Mouse (Mus musculus) layer of hippocampus, postnatal 25 days (tissue): ENCODE results near the gene Itm2b. TPM values are rescaled to one million over a fixed set of nuclear protein-coding genes. Genes with fewer than 3 reads are reported as not detected.
A peak's percentile ranks its signal among the peaks of the same experiment; 100 is the strongest.

ENCODE experiments used
- DNase-seq, 2 experiments: peaks; one replicate each; pipeline ENCODE4 v3.0.0; 2022; ENCODE audit warnings: mixed read lengths in 2 of 2, low spot score in 1 of 2; ENCODE audit errors: extremely low spot score in 1 of 2
- total RNA-seq, 2 experiments: library from RNA; stranded (reverse); gene quantifications; 2 replicates each; pipeline ENCODE4 v1.2.3; 2021

The Itm2b gene
- total RNA-seq, 2 experiments from 2014 or later, result 1,010 to 1,023 TPM

DNA sequence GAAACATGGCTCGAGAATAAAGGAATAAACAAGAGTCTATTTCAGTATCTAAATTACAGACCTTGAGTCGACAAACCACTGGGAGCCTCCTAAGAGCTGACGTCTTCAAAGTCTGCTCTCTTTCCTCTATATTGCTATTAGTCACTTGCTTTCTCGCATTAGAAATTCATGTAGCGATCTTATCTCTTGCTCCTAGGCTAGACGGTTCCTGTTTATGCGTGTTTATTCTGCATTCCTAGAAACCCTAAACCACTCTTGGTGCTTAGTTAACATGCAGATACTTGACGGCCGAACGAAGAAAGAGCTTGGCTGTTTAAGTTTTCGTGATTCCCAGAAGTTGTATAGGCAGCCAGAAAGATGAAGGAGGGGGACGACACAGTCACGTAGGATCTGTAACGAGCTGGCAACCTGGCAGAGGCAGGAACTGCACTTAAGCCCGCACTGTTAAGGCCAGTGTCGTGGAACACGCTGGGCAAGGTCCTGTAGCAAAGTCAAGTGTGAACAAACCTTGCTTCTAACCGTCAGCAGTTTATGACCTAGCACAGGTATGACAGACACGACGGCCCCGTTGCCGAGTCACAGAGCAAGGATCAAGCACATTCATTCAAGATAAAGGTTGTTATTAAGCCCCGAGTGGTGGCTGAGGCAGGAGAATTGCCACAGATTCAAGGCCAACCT is 14.3 kb downstream of the Itm2b start:
- no peak for DNase-seq

DNA sequence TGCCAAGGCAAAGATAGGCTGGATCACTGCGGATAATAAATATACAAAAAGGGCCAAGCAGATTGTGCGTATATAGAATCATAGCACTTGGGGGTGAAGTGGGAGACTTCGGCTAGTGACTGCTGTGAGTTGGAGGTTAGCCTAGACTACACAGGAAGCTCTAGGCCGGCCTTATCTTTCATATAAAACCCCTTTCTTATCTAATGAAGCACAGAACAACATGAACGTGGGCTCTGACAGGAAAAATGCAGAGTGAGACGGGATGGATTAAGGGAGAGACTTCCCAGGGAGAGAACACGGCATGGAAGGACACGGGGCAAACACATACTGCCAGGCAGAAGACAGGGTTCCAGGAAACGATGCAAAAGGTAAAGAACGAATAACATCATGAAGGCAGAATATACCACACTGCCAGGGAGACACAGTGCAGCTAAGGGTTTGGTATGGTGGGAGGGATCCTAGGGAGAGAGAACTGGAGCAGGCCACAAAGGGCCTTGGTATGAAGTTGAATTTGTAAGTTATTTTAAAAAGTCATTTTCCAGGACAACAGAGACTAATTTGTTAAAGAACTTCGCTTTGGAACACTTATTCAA is 14.9 kb downstream of the Itm2b start:
- DNase-seq, result no peak

DNA sequence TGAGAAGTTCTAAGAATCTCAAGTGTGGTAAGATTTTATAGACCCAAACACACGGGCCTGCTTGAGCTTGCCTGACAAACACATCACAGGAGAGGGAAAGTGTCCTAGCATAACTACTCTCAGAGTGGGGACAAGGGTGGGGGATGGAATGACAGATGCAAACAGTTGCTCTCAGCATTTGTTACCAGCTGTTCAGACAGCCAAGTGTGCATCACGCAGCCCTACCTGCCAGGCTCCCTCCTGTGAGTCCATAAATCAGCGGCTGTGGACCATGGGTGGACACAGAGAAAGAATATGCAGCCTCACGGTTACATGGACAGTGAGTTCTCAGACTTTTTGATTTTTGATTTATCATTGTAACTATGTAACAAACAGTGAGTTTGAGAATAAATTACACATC is 15.5 kb downstream of the Itm2b start:
- DNase-seq, result no peak

DNA sequence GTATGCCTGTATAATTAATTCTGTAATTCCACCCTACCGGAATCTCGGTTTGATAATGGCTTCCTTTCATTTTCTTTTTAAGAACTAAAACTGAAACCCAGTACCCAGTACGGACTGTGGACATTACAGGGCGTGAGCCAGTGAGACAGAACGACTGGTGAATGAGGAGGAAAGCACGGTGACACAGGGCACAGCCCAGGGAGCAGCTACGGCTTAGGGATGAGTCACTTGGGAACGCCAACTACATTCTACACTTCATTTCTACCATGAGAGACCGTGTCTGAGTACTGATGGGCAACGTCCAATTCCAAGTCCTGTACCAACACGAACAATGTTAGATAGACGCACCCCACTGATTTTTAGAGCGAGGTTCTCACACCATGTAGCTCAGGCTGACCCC is 16.1 kb downstream of the Itm2b start:
- DNase-seq, result no peak

DNA sequence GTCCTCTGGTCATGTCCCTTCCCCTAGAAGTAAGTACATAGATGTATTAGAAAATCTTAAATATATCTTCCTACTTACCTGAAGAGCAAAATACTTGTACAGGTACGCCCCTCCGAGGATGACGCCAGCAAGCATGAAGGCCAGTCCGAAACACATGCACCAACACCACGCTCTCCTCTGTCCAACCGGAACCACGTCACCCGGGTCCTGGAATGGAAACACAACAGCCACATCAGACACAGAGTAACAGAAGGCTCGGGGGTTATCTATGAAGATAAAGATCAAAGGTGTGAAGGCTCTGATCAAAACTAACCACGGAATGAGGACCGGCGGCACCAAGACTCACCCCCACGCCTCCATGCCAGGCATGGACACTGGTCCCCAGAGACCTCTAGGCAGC is 16.9 kb downstream of the Itm2b start:
- no peak for DNase-seq

DNA sequence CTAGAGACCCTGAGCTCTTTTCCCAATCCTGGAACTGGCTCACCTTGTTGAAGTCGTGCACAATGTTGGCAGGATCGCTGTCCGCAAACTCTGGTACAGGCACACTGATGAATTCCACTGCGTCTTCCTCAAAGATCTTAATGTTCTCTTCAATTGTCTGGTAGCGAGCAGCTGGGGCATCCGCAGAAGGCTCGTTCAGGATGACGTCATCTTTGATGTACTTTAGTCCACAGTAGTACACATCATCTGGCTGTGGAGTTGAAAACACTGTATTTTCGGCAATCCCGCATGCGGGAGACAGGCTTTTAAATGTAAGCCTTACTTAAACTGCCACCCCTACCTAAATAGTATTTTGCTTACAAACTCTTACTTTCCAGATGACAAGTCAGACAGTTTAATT is 18.8 kb downstream of the Itm2b start:
- DNase-seq, result no peak

DNA sequence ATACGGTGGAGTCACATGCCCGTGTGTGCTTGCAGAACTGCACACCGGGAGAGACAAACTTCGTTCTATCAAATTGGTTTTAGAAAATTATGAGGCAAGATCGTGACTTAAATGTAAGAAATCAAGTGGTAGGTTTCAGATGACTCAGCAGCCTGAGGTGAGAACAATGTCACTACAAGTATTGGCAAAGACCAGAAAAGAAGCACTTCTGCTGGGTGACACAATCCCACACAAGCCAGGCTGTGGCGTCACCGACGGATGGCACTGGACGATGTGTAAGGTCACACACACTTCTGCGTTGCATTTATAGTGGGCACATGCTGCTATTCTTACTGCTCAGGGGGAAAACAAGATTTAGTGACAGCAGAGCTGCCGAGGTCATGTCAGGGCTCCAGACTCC is 21.3 kb downstream of the Itm2b start:
- DNase-seq, result no peak

DNA sequence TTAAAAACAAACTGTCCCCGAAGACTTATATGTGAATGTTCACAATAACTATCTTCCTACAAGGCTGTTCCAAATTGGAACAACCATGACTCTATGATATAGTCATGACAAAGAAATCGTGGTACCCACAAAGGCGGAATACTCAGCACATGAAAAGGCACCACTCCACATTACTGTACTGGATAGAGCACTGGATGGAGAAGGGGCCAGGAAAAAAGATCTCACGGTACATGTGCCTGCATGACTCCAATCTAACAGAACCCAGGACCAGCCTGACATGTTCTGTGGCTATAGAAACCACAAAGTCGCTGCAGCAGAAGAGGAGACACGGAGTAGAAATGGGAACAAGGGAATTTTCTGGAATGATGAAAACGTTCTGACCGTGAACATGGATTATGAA is 30.4 kb downstream of the Itm2b start:
- DNase-seq, result no peak

DNA sequence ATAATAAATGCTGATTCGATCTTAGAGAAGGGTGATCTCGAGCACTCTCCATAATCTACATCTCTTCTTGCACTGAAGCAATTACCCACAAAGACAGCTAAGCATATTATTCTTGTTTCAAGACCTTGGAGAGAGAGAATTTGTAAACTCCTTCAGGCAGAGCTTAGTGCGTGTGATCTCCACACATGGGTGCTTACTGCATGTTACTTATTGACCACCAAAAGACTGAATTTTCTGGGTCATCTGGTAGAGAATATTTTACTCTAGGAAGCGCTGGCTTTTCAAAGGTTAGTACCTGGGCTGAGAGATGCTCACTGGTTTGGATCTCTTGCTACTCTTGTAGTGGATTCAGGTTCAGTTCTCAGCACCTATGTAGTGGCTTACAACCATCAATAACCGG is 34.0 kb downstream of the Itm2b start:
- no peak for DNase-seq

DNA sequence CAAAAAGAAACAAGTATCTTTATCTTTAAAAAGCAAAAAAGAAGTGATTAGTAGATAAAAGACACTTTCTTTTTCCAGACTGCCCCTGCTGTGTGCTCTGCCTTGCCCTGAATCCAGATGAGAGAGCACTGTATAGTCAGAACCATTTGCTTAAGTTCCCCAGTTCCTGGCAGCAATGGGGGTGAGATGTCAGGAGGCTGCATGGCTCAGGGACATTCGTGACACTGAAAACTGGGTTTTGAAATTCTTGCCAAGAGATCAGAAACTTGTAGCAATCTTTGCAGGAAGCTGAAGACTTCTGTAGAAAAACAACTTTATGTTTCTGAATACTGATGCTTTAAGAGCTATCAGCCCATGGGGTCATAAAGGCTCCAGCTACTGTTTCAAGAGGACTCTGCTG is 35.1 kb downstream of the Itm2b start:
- DNase-seq, result no peak

DNA sequence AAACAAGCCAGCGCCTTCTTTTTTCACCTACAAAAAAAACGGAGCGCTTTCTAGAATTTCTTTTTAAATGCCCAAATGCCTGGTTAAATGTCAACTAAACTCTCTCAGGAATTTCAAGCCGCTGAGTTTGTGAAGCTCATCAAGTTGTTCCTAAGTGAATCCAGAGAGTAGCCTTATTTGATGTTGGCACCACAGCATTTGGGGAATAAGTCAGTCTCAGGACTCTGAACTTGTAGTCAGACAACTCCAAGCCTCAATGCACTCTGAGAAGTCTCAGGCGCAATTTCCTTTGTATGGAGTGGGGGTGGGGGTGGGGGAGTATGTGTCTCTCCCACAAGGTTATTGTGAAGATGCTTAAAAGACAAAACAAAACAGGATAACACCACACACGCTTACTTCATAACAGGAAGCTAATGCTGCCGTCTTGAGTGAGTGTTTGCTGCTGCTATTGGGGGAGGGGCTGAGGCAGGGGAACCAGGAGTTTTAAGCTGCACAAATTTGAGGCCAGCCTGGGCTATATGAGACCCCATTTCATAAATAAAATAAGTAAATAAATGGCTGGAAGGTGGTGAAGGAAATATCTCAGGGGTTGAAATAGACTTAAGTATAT is 35.9 kb downstream of the Itm2b start:
- no peak for DNase-seq

DNA sequence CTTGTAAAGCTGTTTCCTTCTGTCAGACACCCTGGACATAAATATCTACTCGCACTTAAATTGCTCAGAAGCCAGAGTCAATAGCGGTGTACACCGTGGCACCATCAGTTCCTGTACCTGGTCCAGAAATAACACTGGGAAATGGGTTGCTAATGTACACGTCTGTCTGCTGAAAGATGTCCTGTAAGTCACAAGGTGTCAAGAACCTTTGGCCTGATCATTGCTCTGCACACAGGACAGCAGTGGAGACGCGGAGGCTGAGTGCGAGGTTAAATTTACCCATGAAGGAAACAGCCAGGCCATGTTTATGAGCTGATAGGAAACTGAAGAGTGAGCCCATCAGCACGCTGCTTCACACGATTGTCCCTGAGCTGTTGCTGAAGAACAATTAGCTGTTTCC is 37.8 kb downstream of the Itm2b start:
- no peak for DNase-seq

DNA sequence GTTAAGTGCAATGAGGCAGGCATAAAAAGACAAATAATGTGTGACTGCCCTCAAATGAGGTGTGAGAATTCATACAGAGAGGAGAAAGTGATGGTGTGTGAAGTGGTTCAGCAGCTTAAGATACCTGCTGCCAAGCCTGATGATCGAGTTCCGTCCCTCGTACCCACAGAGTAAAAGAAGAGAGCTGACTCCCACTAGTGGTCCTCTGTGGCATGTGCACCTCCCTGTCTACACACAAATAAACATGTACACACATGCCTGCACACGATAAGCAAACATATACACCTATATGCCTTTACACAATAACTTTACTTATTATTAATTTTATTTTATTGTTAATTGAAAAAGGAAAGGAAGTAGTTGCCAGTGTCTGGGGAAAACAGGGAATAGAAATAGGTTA is 39.5 kb downstream of the Itm2b start:
- no peak for DNase-seq

DNA sequence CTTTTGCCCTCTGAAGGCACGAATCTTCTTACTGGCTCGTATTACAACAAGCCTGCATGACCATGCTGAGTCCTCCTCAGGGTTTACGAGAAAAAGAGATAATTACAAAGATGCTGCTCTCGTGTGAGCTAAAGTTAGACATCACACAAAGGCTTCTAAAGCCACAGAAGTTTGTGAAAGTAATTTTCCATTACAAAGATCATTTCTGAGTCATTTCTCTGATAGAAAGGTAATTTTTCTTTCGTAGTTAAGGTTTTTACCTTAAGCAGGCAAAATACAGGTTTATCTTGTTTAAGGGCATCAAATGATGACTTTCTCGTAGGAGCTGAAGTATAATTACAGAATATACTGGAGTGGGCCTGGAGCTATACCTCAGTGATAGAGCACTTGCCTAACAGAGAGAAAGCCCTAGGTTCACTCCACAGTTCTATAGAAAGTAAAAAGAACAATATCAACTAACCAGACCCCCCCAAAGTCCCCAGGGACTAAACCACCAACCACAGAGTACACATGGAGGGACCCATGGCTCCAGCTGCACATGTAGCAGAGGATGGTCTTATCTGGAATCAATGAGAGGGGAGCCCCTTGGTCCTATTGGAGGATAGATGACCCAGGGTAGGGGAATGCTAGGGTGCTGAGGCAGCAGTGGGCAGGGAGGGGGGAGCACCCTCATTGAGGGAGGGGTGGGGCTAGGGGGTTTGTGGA is 44.9 kb downstream of the Itm2b start:
- no peak for DNase-seq

DNA sequence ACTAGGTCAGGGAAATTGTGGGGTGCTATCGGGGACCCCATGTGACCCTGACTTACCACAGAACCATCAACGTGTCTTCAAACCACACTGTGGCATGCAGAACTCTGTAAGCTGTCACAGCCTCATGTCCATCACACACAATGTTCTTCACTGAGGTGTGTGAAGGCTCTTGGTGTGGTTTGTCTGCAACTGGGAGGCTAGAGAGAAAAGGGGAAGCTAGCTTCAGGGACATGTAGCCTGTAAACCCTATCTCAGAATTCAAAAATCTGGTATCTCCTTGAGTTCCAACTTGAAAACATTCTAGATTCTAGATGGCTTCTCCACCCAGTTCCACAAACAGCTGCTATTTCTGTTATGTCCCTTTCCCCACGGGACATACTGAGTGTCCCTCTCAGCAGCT is 45.5 kb downstream of the Itm2b start:
- no peak for DNase-seq

DNA sequence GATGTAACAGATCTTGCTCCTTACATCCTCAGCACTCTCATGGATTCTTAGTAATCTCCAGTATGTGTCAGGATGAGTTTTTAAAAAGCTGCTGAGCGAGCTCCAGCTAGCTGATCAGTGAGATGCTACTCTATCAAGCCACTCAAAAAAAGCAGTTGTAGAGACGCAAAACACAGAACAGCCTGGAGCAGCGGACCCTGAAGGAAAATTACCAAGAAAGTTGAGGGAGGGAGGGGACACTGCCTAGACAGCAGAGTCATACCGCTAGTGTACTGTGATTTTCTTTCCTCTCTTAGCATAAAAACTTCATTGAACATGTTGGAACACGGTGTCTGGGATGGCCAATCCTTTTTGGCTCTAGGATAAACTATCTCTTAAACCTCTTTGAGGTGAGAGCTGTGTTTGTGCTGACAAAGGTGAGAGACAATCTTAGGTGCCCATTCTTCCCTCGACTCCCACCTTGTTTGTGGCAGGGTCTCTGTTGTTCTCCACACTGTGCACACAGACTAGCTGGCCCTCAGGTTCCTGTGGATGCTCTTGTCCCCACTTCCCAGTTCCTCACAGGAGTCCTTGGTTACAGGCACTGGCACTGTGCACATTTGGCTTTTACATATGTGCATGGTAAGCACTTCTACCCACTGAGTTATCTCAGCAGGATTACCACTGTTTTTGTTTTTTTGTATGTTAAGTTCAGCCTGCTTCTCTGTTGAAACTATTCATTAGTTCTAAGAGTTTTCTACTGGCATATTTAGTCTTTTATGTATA is 48.6 kb downstream of the Itm2b start:
- no peak for DNase-seq

DNA sequence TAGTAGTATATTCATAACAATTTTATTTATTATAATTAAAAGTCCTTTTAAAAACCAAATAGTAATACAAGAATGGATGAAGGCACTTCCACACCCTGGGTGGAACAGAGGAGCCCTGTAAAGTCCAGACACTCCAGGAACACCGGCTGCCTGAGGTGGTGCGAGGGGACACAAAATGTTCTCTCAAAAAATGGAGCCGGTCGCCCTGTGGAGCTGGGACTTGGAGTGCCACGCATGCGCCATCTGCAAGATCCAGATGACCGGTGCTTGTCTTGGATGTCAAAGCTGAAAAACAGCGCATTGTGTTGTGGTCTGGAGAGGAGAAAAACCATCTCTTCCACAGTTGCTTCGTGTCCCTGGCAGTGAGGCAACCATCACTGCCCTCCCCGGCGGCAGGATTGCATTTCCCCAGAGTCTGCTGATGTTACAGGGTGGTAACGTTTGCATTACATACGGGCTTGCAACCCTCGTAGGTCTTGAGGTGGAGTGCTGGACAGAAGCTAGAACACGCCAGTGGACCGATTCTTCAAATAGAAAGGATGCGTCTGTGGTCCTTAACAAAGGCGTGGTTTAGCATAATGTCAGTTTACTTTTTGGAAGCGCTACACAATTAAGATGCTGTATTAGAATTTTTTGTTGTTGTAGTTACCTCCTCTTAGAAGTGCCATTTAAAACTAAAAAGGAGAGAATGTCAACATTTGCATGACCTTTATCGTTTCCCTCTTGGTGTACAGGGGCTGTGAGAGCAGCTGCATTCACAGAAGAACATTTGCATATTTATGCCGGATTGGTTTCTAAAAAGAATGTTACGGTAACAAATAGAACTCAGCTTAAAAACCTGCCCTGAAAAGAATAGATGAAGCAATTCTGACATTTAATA is 49.9 kb downstream of the Itm2b start:
- DNase-seq, result peak in 1 of 2 experiments; percentile 22

DNA sequence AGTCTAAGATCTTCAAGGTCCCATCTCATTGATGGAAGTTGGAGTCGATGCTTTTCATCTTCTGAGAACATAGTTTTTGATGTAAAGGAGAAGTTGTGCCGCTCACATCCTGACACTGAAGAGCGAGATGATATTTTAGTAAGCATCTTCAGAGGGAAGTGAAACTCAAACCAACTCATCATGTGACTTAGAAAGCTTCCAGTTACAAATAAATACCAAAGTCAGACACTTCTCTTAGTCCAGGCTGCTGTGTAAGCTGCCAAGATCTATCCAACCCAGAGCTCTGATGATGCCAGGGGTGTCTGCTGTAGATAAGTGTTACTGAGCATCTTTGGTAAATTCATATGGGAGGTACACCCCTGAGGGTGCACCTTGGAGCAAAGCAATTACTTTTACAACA is 51.2 kb downstream of the Itm2b start:
- DNase-seq, result no peak

DNA sequence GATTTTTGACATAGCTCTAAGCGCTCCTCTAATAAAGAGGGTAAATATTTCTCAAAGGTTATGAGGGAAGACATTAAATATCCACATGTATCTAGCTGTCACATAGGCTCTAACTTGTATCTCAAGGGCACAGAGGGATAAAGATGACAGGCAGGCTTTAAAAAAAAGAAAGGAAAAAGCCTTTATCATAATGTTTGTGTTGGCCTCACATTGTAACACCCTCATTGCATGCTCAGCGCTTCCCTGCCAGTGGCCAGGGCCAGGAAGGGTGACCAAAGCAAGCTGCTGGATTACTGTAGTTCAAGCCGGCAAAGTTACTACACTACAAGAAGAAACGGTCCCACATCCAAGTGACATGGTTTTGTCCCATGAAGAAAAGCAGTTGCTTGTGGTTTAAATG is 53.7 kb downstream of the Itm2b start:
- DNase-seq, result no peak

DNA sequence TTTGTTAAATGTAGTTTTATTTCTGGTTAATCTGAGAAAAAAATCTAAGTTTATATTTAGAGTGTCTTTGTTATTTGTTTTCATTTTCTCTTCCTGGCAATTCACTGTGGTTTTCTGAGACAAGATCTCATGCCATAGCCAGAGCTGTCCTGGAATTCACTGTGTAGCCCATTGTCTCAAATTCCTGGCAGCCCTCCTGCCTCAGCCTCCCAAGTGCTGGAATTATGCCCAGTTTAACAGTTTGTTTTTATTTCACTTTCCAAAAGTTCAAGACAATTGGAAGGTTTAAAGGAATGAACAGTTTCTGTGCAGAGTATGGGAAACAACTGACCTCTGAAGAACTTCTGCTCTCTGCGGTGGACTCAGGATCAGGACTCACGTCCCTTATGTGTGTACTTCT is 55.2 kb downstream of the Itm2b start:
- DNase-seq, result no peak
